Mouse (Mus musculus) bone marrow macrophage, adult 2 months (primary cell): ENCODE data around the gene Tm4sf19. TPM values are rescaled to one million over a fixed set of nuclear protein-coding genes. Genes with fewer than 3 reads are reported as not detected.

Source experiments
- H3K27ac ChIP-seq: 2 replicates; pipeline ENCODE4 v1.5.1; 2012; ENCODE audit warnings: low read depth, low read length; ENCODE audit not compliant: insufficient read depth
- H3K4me1 ChIP-seq: 2 replicates; pipeline ENCODE4 v1.6.1; 2012; ENCODE audit warnings: low read length; ENCODE audit not compliant: control insufficient read depth, insufficient read depth
- H3K4me3 ChIP-seq: 2 replicates; pipeline ENCODE4 v1.5.1; 2012; ENCODE audit warnings: mild to moderate bottlenecking, low read length, moderate library complexity; ENCODE audit not compliant: insufficient read depth
- CTCF ChIP-seq: IDR thresholded peaks from 2 replicates; pipeline ENCODE4 v1.5.1; 2012; ENCODE audit warnings: low read depth, mild to moderate bottlenecking, low read length, moderate library complexity
- POLR2A ChIP-seq: IDR thresholded peaks from 2 replicates; pipeline ENCODE4 v1.6.1; 2012; ENCODE audit warnings: mild to moderate bottlenecking, low read depth, low read length, borderline replicate concordance
- polyA plus RNA-seq: library from polyadenylated mRNA; stranded (reverse); fragments of >200 nt; gene quantifications from 2 replicates; pipeline ENCODE4 v1.2.4, GENCODE M21; 2012; ENCODE audit not compliant: missing spikeins, insufficient read depth, insufficient read length

The Tm4sf19 gene
- 3.0 and 4.4 TPM in 2 replicates for polyA plus RNA-seq

- TF ChIP-seq CTCF (no peak), POLR2A (no peak)
- 0 out of 2 replicates have a peak within 1 kb of the TSS, but pooled peaks have one; percentile 4 for H3K4me3 ChIP-seq
Observed at GRCm38 (mm10) chr16:32400267-32400666, at the start of gene Tm4sf19. Tm4sf19 (plus strand) TSS chr16:32400506.

GRCm38 (mm10) chr16:32350776-32351175 is 49.5 kb upstream of the Tm4sf19 start:
- no peak for TF ChIP-seq POLR2A
- TF ChIP-seq CTCF = no peak
- Histone ChIP-seq H3K4me3 (no peak overlapping the region), H3K27ac (no peak overlapping the region), H3K4me1 (peaks cover 12% of the 10 kb centered on the region)

More at GRCm38 (mm10) chr16:32400267-32400666, at the start of gene Tm4sf19:
- Histone ChIP-seq H3K4me1 (peaks cover 61% of the 10 kb centered on the region), H3K27ac (peak within 1 kb of the TSS; percentile 83)

- H3K4me1 ChIP-seq = no peaks in the 10 kb centered on the region
- no peak overlapping the region for H3K4me3 ChIP-seq
- H3K27ac ChIP-seq = no peak overlapping the region
- TF ChIP-seq CTCF (no peak), POLR2A (no peak)
Observed at GRCm38 (mm10) chr16:32363530-32363929, 36.8 kb upstream of the Tm4sf19 start.

GRCm38 (mm10) chr16:32371351-32371750 is 29.0 kb upstream of the Tm4sf19 start:
- no peak overlapping the region for H3K27ac ChIP-seq
- H3K4me3 ChIP-seq = no peak overlapping the region
- H3K4me1 ChIP-seq = no peaks in the 10 kb centered on the region
- 0 out of 2 replicates have a peak, but pooled peaks have one; percentile 10 for TF ChIP-seq CTCF
- no peak for TF ChIP-seq POLR2A

GRCm38 (mm10) chr16:32379575-32379974 is 20.7 kb upstream of the Tm4sf19 start:
- TF ChIP-seq CTCF (no peak), POLR2A (no peak)
- Histone ChIP-seq H3K27ac (no peak overlapping the region), H3K4me3 (no peak overlapping the region), H3K4me1 (no peaks in the 10 kb centered on the region)

- Histone ChIP-seq H3K27ac (no peak overlapping the region), H3K4me3 (no peak overlapping the region), H3K4me1 (no peaks in the 10 kb centered on the region)
- no peak for TF ChIP-seq CTCF
- TF ChIP-seq POLR2A = no peak
Observed at GRCm38 (mm10) chr16:32382901-32383300, 17.4 kb upstream of the Tm4sf19 start.

- no peak overlapping the region for H3K27ac ChIP-seq
- TF ChIP-seq CTCF (no peak), POLR2A (no peak)
- H3K4me3 ChIP-seq = no peak overlapping the region
- H3K4me1 ChIP-seq = no peaks in the 10 kb centered on the region
Observed at GRCm38 (mm10) chr16:32384885-32385284, 15.4 kb upstream of the Tm4sf19 start.

- Histone ChIP-seq H3K27ac (no peak overlapping the region), H3K4me3 (no peak overlapping the region), H3K4me1 (no peaks in the 10 kb centered on the region)
- TF ChIP-seq CTCF (no peak), POLR2A (no peak)
Observed at GRCm38 (mm10) chr16:32386826-32387225, 13.5 kb upstream of the Tm4sf19 start.

GRCm38 (mm10) chr16:32389049-32389448 is 11.3 kb upstream of the Tm4sf19 start:
- Histone ChIP-seq H3K4me1 (no peaks in the 10 kb centered on the region), H3K4me3 (no peak overlapping the region), H3K27ac (no peak overlapping the region)
- no peak for TF ChIP-seq CTCF
- TF ChIP-seq POLR2A = no peak

- Histone ChIP-seq H3K4me1 (peaks cover 1% of the 10 kb centered on the region; the same call in 1 of the 2 replicates), H3K27ac (no peak overlapping the region), H3K4me3 (no peak overlapping the region)
- TF ChIP-seq POLR2A = no peak
- no peak for TF ChIP-seq CTCF
Observed at GRCm38 (mm10) chr16:32389841-32390240, 10.5 kb upstream of the Tm4sf19 start.

GRCm38 (mm10) chr16:32390882-32391281 is 9.4 kb upstream of the Tm4sf19 start:
- TF ChIP-seq CTCF = no peak
- Histone ChIP-seq H3K4me1 (peaks cover 11% of the 10 kb centered on the region), H3K4me3 (no peak overlapping the region), H3K27ac (no peak overlapping the region)
